Mouse (Mus musculus): Measurements from ENCODE around the gene Slc38a6.

GRCm38 (mm10) chr12:73325617-73326016 lies 39.0 kb downstream of the Slc38a6 start:
- TF ChIP-seq CHD2 (IDR thresholded peaks at IDR 0.05; ENCODE audit: low read depth, low read length) (no peak), HCFC1 (IDR thresholded peaks at IDR 0.05; ENCODE audit: borderline replicate concordance, insufficient read depth, low read length) (no peak), ZC3H11A (IDR thresholded peaks at IDR 0.05; ENCODE audit: borderline replicate concordance, low read depth, low read length) (no peak)

All from ES-E14 (cell line).